Mouse (Mus musculus) thymus, adult 2 months (tissue): ENCODE measurements at regions not wholly inside any gene's neighbourhood (a gene's known extent, or its start where the extent isn't known, plus 50 kb on each side); places are given as distances from the start of the nearest gene placed in this dataset.

Experiments
- DNase-seq: peaks from one replicate; pipeline ENCODE4 v3.0.0; 2021
- H3K27ac ChIP-seq: fragments of 200-500 bp; 2 replicates; pipeline ENCODE4 v1.5.1; 2012; ENCODE audit warnings: low read length, control low read depth; ENCODE audit not compliant: control insufficient read depth, insufficient read depth
- H3K27me3 ChIP-seq: fragments of 200-500 bp; 2 replicates; pipeline ENCODE4 v1.6.1; 2012; ENCODE audit warnings: mild to moderate bottlenecking, low read length, moderate library complexity, mixed read lengths; ENCODE audit not compliant: control insufficient read depth, insufficient read depth
- H3K36me3 ChIP-seq: fragments of 200-500 bp; 2 replicates; pipeline ENCODE4 v1.6.1; 2012; ENCODE audit warnings: mild to moderate bottlenecking, low read length, moderate library complexity; ENCODE audit not compliant: control insufficient read depth, insufficient read depth
- H3K4me1 ChIP-seq: fragments of 200-500 bp; replicated peaks from 2 replicates; pipeline ENCODE4 v1.6.1; 2012; ENCODE audit warnings: low read length; ENCODE audit not compliant: control insufficient read depth, insufficient read depth
- H3K4me3 ChIP-seq: fragments of 200-500 bp; 2 replicates; pipeline ENCODE4 v1.5.1; 2012; ENCODE audit warnings: mild to moderate bottlenecking, low read length, control low read depth, moderate library complexity; ENCODE audit not compliant: control insufficient read depth, insufficient read depth
- CTCF ChIP-seq: fragments of 200-500 bp; IDR thresholded peaks from 2 replicates; pipeline ENCODE4 v1.5.1; 2012; ENCODE audit warnings: mild to moderate bottlenecking, control low read depth, low read length, moderate library complexity, borderline replicate concordance; ENCODE audit not compliant: control insufficient read depth, poor library complexity, insufficient read depth; ENCODE audit errors: extremely low read depth
- POLR2A ChIP-seq: fragments of 200-500 bp; IDR thresholded peaks from 2 replicates; pipeline ENCODE4 v1.6.1; 2012; ENCODE audit warnings: mild to moderate bottlenecking, low read length, control low read depth, moderate library complexity; ENCODE audit not compliant: control insufficient read depth, poor library complexity, insufficient read depth; ENCODE audit errors: extremely low read depth
- WGBS: fragments of 180-500 bp; shearing (Covaris S2); methylation state at CpG from one replicate; pipeline ENCODE4 v1.1.7; 2018; 5-methylcytosine and 5-hydroxymethylcytosine counted together

- no peaks in the 10 kb centered on the region for H3K4me1 ChIP-seq
- no peak for DNase-seq
- TF ChIP-seq POLR2A (no peak), CTCF (no peak)
- no peaks in the 10 kb centered on the region for H3K36me3 ChIP-seq
- H3K4me3 ChIP-seq = no peak overlapping the region
- no peaks in the 10 kb centered on the region for H3K27me3 ChIP-seq
- H3K27ac ChIP-seq = no peak overlapping the region
These were observed 489.9 kb downstream of the Adra2a start for GRCm38 (mm10) chr19:54533858-54534257.

DNA sequence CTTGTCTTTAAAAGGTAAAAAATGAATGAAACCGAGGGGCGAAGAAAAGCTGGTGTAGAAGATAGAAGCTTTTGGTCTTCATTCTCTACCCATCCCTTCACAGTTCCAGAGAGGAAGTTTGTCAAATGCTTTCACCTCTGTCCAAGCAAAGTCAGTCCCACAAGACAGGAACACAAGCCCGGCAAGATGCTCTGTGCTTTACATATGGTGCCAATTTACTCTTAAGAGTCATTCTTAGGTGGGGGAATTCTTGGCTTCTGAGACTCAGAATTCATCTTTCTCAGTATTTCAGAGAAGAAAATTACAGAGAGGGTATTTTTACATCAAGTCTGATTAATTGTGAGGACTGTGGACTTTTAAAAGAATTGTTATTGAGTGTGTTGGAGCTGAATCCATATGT is 511.4 kb downstream of the Adra2a start:
- Histone ChIP-seq H3K4me1 (no peaks in the 10 kb centered on the region), H3K27ac (no peak overlapping the region), H3K4me3 (no peak overlapping the region), H3K27me3 (no peaks in the 10 kb centered on the region), H3K36me3 (no peaks in the 10 kb centered on the region)
- no peak for DNase-seq
- TF ChIP-seq POLR2A (no peak), CTCF (no peak)
- WGBS = 92% methylated on average over 3 of the region's 3 CpGs

DNA sequence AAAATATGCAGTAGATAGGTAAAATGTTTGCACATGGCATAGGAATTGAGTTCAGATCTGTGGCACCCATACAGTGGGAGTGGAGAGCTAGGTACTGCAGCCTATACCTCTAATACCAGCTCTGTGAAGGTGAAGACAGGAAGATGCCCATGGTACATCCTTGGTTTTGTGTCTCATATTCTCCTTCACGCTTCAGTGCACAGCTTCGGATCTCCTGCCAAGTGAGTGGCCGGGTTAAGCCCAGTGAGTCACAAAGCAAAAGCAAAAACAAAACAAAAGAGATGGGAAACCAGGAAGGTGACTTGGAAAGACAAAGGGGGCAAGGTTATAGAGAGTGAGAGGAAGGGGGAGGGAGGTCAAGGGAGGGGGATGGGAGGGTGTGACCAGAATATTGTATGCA is 514.0 kb downstream of the Adra2a start:
- Histone ChIP-seq H3K27ac (no peak overlapping the region), H3K36me3 (no peaks in the 10 kb centered on the region), H3K4me1 (no peaks in the 10 kb centered on the region), H3K27me3 (no peaks in the 10 kb centered on the region), H3K4me3 (no peak overlapping the region)
- DNase-seq = no peak
- TF ChIP-seq CTCF (no peak), POLR2A (no peak)
- WGBS = 93% methylated on average over 3 of the region's 3 CpGs

DNA sequence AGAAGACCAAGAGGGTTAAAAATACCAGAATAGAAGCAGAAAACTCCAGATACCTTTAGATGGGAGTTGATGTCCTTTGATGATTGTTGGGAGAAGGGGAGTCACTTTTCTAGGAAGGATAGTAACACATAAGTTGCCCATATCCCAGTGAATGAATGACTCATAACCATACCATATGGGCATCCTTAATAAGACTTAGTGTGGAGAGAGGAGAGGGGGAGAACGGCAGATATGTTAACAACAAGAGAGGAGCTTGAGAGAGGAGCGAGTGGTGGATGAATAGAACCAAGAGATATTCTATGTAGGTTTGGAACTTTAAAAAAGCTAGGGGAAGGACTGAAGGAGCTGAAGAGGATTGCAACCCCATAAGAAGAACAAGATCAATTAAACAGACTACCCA is 539.6 kb downstream of the Adra2a start:
- Histone ChIP-seq H3K4me1 (no peaks in the 10 kb centered on the region), H3K27ac (no peak overlapping the region), H3K27me3 (no peaks in the 10 kb centered on the region), H3K4me3 (no peak overlapping the region), H3K36me3 (no peaks in the 10 kb centered on the region)
- 99% methylated on average over 2 of the region's 2 CpGs for WGBS
- DNase-seq = no peak
- no peak for TF ChIP-seq CTCF
- TF ChIP-seq POLR2A = no peak

GRCm38 (mm10) chr19:54584687-54585237 is 540.8 kb downstream of the Adra2a start:
- TF ChIP-seq POLR2A = no peak
- TF ChIP-seq CTCF = no peak
- H3K4me3 ChIP-seq = no peak overlapping the region
- no peaks in the 10 kb centered on the region for H3K36me3 ChIP-seq
- H3K27me3 ChIP-seq = no peaks in the 10 kb centered on the region
- H3K27ac ChIP-seq = no peak overlapping the region
- 77% methylated on average over 3 of the region's 3 CpGs for WGBS
- no peak for DNase-seq
- H3K4me1 ChIP-seq = no peaks in the 10 kb centered on the region

DNA sequence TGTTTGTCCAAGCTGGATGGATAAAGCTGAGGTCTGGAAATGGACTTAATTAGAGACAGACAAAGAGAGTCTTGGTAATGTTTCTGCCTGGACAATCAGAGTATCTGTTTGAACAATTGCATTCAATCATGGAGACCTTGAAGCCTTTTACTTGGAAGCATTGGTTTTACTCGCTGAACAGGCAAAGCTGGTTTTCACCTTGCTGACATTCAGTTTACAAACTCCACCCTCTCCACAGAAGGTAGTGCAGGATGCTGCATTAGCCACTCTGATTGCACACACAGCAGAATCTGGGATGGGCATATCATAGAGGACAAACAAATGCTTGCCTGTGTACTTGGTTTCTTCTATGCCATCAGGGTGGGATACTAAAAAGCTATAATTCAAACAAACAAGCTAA is 541.4 kb downstream of the Adra2a start:
- H3K4me3 ChIP-seq = no peak overlapping the region
- no peaks in the 10 kb centered on the region for H3K36me3 ChIP-seq
- H3K4me1 ChIP-seq = no peaks in the 10 kb centered on the region
- H3K27ac ChIP-seq = no peak overlapping the region
- TF ChIP-seq POLR2A (no peak), CTCF (no peak)
- no peaks in the 10 kb centered on the region for H3K27me3 ChIP-seq
- WGBS = 77% methylated on average over 1 of the region's 1 CpGs
- no peak for DNase-seq

DNA sequence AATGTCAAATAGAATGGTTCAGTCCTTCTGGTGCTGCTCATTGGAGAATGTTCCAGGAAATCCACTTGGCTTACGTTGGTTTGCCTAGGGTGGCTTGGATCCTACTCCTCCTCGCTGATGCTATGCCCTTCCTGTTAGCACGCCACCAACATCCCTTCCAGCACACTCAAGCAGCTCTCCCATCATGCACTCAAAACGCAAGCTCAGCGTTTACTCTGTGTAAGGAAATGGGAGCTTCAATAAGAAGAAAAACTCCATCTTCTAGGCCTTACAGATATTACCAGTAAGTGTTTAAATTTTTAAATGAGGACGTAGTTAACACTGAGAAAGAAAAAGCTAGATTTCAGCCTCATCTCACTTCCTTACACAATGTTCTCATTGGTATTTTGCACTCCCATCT is 523.7 kb downstream of the Gpam start:
- H3K4me1 ChIP-seq = no peaks in the 10 kb centered on the region
- H3K27ac ChIP-seq = no peak overlapping the region
- no peak for DNase-seq
- no peak for TF ChIP-seq POLR2A
- TF ChIP-seq CTCF = no peak
- H3K27me3 ChIP-seq = no peaks in the 10 kb centered on the region
- H3K36me3 ChIP-seq = no peaks in the 10 kb centered on the region
- no peak overlapping the region for H3K4me3 ChIP-seq
- WGBS = 93% methylated on average over 6 of the region's 6 CpGs
